Mouse (Mus musculus) hindbrain, embryonic 14.5 days (tissue): ENCODE data around the gene Erh. TPM values are rescaled to one million over a fixed set of nuclear protein-coding genes. Genes with fewer than 3 reads are reported as not detected.

Experiments
- ATAC-seq: fragments of 200-750 bp; cut with Nextera tagmentation; 2 replicates; pipeline ENCODE4 v1.8.0; 2017; ENCODE audit warnings: moderate number of reproducible peaks, mild to moderate bottlenecking, moderate TSS enrichment, moderate library complexity; ENCODE audit not compliant: low FRiP score
- DNase-seq: peaks from one replicate; pipeline ENCODE4 v3.0.0-alpha.2; 2015; ENCODE audit warnings: low spot score
- H3K27ac ChIP-seq: fragments of 300-500 bp; sonication (generic); 2 replicates; pipeline ENCODE4 v1.5.1; 2014; ENCODE audit warnings: mild to moderate bottlenecking, moderate library complexity
- H3K27me3 ChIP-seq: fragments of 300-500 bp; sonication (generic); 2 replicates; pipeline ENCODE4 v1.6.1; 2014; ENCODE audit warnings: mild to moderate bottlenecking, low read length, mixed read lengths; ENCODE audit not compliant: control insufficient read depth, insufficient read depth
- H3K36me3 ChIP-seq: fragments of 300-500 bp; sonication (generic); replicated peaks from 2 replicates; pipeline ENCODE4 v1.6.1; 2014; ENCODE audit not compliant: control insufficient read depth, insufficient read depth
- H3K4me1 ChIP-seq: fragments of 300-500 bp; sonication (generic); replicated peaks from 2 replicates; pipeline ENCODE4 v1.6.1; 2014; ENCODE audit warnings: antibody characterized with exemption, low read length, mixed read lengths; ENCODE audit not compliant: control insufficient read depth, insufficient read depth
- H3K4me2 ChIP-seq: fragments of 300-500 bp; sonication (generic); replicated peaks from 2 replicates; pipeline ENCODE4 v1.6.1; 2014; ENCODE audit warnings: mild to moderate bottlenecking, moderate library complexity
- H3K4me3 ChIP-seq: fragments of 300-500 bp; sonication (generic); replicated peaks from 2 replicates; pipeline ENCODE4 v1.5.1; 2014; ENCODE audit warnings: mild to moderate bottlenecking, low read length
- H3K9ac ChIP-seq: fragments of 300-500 bp; sonication (generic); 2 replicates; pipeline ENCODE4 v1.6.1; 2014
- H3K9me3 ChIP-seq: fragments of 300-500 bp; sonication (generic); 2 replicates; pipeline ENCODE4 v1.6.1; 2016; ENCODE audit warnings: low read length; ENCODE audit not compliant: control insufficient read depth
- WGBS: fragments of 180-500 bp; shearing (Covaris S2); extraction: QIAGEN DNeasy Blood & Tissue Kit; methylation state at CpG from one replicate; pipeline ENCODE4 v1.1.7; 2014; 5-methylcytosine and 5-hydroxymethylcytosine counted together
- polyA plus RNA-seq: library from polyadenylated mRNA; unstranded; fragments of >200 nt; fragmentation: Nextera tagmentation; extraction: Ambion mirVana; gene quantifications from 2 replicates; pipeline ENCODE4 v1.2.1, GENCODE M21; 2014

Erh gene
- polyA plus RNA-seq, 1 experiment from 2014 or later: 237 TPM

- Histone ChIP-seq H3K9ac (no peak overlapping the region), H3K4me1 (0 out of 2 replicates have a peak, but pooled peaks cover 6% of the 10 kb centered on the region), H3K27me3 (no peaks in the 10 kb centered on the region), H3K36me3 (peaks cover 6% of the 10 kb centered on the region), H3K4me2 (no peak overlapping the region), H3K4me3 (no peak overlapping the region), H3K9me3 (no peaks in the 10 kb centered on the region), H3K27ac (no peak overlapping the region; the same call in 1 of the 2 replicates)
- DNase-seq (no peak), ATAC-seq (no peak)
- WGBS: 70% methylated on average over 4 of the region's 4 CpGs
Observed at GRCm38 (mm10) chr12:80603566-80603965, 40.6 kb downstream of the Erh start.

- no peak overlapping the region for H3K27ac ChIP-seq
- peaks cover 9% of the 10 kb centered on the region for H3K36me3 ChIP-seq
- H3K9ac ChIP-seq: no peak overlapping the region
- no peaks in the 10 kb centered on the region for H3K27me3 ChIP-seq
- no peak overlapping the region for H3K4me3 ChIP-seq
- ATAC-seq: no peak
- H3K4me1 ChIP-seq: 0 out of 2 replicates have a peak, but pooled peaks cover 6% of the 10 kb centered on the region
- H3K4me2 ChIP-seq: no peak overlapping the region
- 97% methylated on average over 5 of the region's 5 CpGs for WGBS
- DNase-seq: no peak
- H3K9me3 ChIP-seq: no peaks in the 10 kb centered on the region
Observed at GRCm38 (mm10) chr12:80602432-80602831, 41.7 kb downstream of the Erh start.

GRCm38 (mm10) chr12:80601597-80602269, 42.4 kb downstream of the Erh start:
- DNase-seq: no peak

GRCm38 (mm10) chr12:80598756-80599155, 45.4 kb downstream of the Erh start:
- WGBS: 32% methylated on average over 6 of the region's 6 CpGs
- H3K9me3 ChIP-seq: no peaks in the 10 kb centered on the region
- no peak overlapping the region for H3K9ac ChIP-seq
- peak overlapping the region; percentile 55; the same call in 1 of the 2 replicates for H3K27ac ChIP-seq
- peaks cover 9% of the 10 kb centered on the region; the same call in 1 of the 2 replicates for H3K36me3 ChIP-seq
- ATAC-seq (peak; percentile 79; the same call in 1 of the 2 replicates), DNase-seq (no peak)
- H3K4me2 ChIP-seq: no peak overlapping the region
- H3K4me3 ChIP-seq: no peak overlapping the region
- no peaks in the 10 kb centered on the region for H3K4me1 ChIP-seq
- no peaks in the 10 kb centered on the region for H3K27me3 ChIP-seq

More at GRCm38 (mm10) chr12:80601597-80602269, 42.4 kb downstream of the Erh start:
- Histone ChIP-seq H3K9me3 (no peaks in the 10 kb centered on the region), H3K4me3 (no peak overlapping the region), H3K36me3 (peaks cover 9% of the 10 kb centered on the region), H3K4me1 (0 out of 2 replicates have a peak, but pooled peaks cover 6% of the 10 kb centered on the region), H3K27ac (no peak overlapping the region), H3K9ac (no peak overlapping the region), H3K27me3 (no peaks in the 10 kb centered on the region), H3K4me2 (no peak overlapping the region)
- ATAC-seq: no peak
- 76% methylated on average over 9 of the region's 9 CpGs for WGBS

GRCm38 (mm10) chr12:80598236-80598635, 45.9 kb downstream of the Erh start:
- H3K27me3 ChIP-seq: no peaks in the 10 kb centered on the region
- H3K9me3 ChIP-seq: no peaks in the 10 kb centered on the region
- H3K4me1 ChIP-seq: no peaks in the 10 kb centered on the region
- 18% methylated on average over 7 of the region's 7 CpGs for WGBS
- H3K36me3 ChIP-seq: peaks cover 13% of the 10 kb centered on the region; the same call in 1 of the 2 replicates
- H3K27ac ChIP-seq: peak overlapping the region; percentile 55
- DNase-seq (no peak), ATAC-seq (no peak)
- H3K4me2 ChIP-seq: no peak overlapping the region
- H3K9ac ChIP-seq: no peak overlapping the region
- H3K4me3 ChIP-seq: no peak overlapping the region

- no peaks in the 10 kb centered on the region for H3K9me3 ChIP-seq
- no peaks in the 10 kb centered on the region for H3K4me1 ChIP-seq
- H3K36me3 ChIP-seq: 0 out of 2 replicates have a peak, but pooled peaks cover 20% of the 10 kb centered on the region
- DNase-seq (no peak), ATAC-seq (no peak)
- H3K4me3 ChIP-seq: no peak overlapping the region
- no peak overlapping the region for H3K27ac ChIP-seq
- 84% methylated on average over 4 of the region's 4 CpGs for WGBS
- no peak overlapping the region for H3K9ac ChIP-seq
- H3K4me2 ChIP-seq: no peak overlapping the region
- no peaks in the 10 kb centered on the region for H3K27me3 ChIP-seq
Observed at GRCm38 (mm10) chr12:80595968-80596367, 48.2 kb downstream of the Erh start.

GRCm38 (mm10) chr12:80595566-80595965, 48.6 kb downstream of the Erh start:
- Histone ChIP-seq H3K4me3 (no peak overlapping the region), H3K9ac (no peak overlapping the region), H3K27me3 (no peaks in the 10 kb centered on the region), H3K9me3 (no peaks in the 10 kb centered on the region), H3K27ac (no peak overlapping the region), H3K36me3 (peaks cover 21% of the 10 kb centered on the region), H3K4me2 (no peak overlapping the region), H3K4me1 (no peaks in the 10 kb centered on the region)
- no peak for DNase-seq
- 91% methylated on average over 4 of the region's 4 CpGs for WGBS
- ATAC-seq: no peak

- Histone ChIP-seq H3K9ac (no peak overlapping the region), H3K36me3 (peaks cover 29% of the 10 kb centered on the region), H3K9me3 (no peaks in the 10 kb centered on the region), H3K27me3 (no peaks in the 10 kb centered on the region), H3K27ac (no peak overlapping the region), H3K4me3 (no peak overlapping the region), H3K4me2 (no peak overlapping the region), H3K4me1 (no peaks in the 10 kb centered on the region)
- 90% methylated on average over 4 of the region's 4 CpGs for WGBS
- ATAC-seq (no peak), DNase-seq (no peak)
Observed at GRCm38 (mm10) chr12:80594781-80595180, 49.4 kb downstream of the Erh start.

GRCm38 (mm10) chr12:80594141-80594540, 50.0 kb downstream of the Erh start:
- ATAC-seq: no peak
- H3K27ac ChIP-seq: no peak overlapping the region
- peaks cover 35% of the 10 kb centered on the region for H3K36me3 ChIP-seq
- H3K4me3 ChIP-seq: no peak overlapping the region
- no peaks in the 10 kb centered on the region for H3K4me1 ChIP-seq
- no peak for DNase-seq
- H3K27me3 ChIP-seq: no peaks in the 10 kb centered on the region
- H3K9ac ChIP-seq: no peak overlapping the region
- WGBS: 96% methylated on average over 4 of the region's 4 CpGs
- H3K9me3 ChIP-seq: no peaks in the 10 kb centered on the region
- no peak overlapping the region for H3K4me2 ChIP-seq
